8 mouse cellular contexts compared by ENCODE assay signal in genomic region chr13:98890137-98890870, GRCm38 (mm10). TPM values are rescaled to one million over a fixed set of nuclear protein-coding genes. Genes with fewer than 3 reads are reported as not detected.
DNase-seq lines count a peak whose midpoint lies in the region; ATAC-seq and TF ChIP-seq lines count a peak whose summit lies in the region.

No protein-coding gene starts in this region.

- intact Hi-C loops in gastrocnemius, postnatal 36 days (cut with DNase I): no loop called here

- H3K27me3 ChIP-seq in intestine, embryonic 15.5 days (replicated peaks): no peaks in the 10 kb centered on the region
- no peaks in the 10 kb centered on the region for H3K27me3 ChIP-seq in limb, embryonic 14.5 days (ENCODE audit: control insufficient read depth, insufficient read depth, low read length)
- H3K27me3 ChIP-seq in midbrain, embryonic 14.5 days (ENCODE audit: control insufficient read depth, insufficient read depth, low read length): no peaks in the 10 kb centered on the region

- peak; percentile 84 for ATAC-seq in intestine, embryonic 15.5 days
- peak; percentile 66 for ATAC-seq in limb, embryonic 14.5 days (ENCODE audit: low FRiP score, low read depth)
- peak; percentile 70 for ATAC-seq in midbrain, embryonic 14.5 days (ENCODE audit: low FRiP score, low TSS enrichment)

- H3K4me3 ChIP-seq in intestine, embryonic 15.5 days (replicated peaks): peak overlapping the region; percentile 84
- H3K4me3 ChIP-seq in limb, embryonic 14.5 days (replicated peaks; ENCODE audit: low read length): peak overlapping the region; percentile 76
- peak overlapping the region; percentile 78 for H3K4me3 ChIP-seq in midbrain, embryonic 14.5 days (replicated peaks; ENCODE audit: low read depth, low read length)

- H3K27ac ChIP-seq in intestine, embryonic 15.5 days: peak overlapping the region; percentile 99
- H3K27ac ChIP-seq in limb, embryonic 14.5 days (replicated peaks; ENCODE audit: low read depth, low read length): peak overlapping the region; percentile 98
- H3K27ac ChIP-seq in midbrain, embryonic 14.5 days (replicated peaks; ENCODE audit: low read depth, low read length): peak overlapping the region; percentile 89

- peaks cover 11% of the 10 kb centered on the region for H3K36me3 ChIP-seq in intestine, embryonic 15.5 days
- peaks cover 34% of the 10 kb centered on the region for H3K36me3 ChIP-seq in limb, embryonic 14.5 days (ENCODE audit: control insufficient read depth, insufficient read depth, low read length)
- H3K36me3 ChIP-seq in midbrain, embryonic 14.5 days (ENCODE audit: control insufficient read depth, insufficient read depth, low read length): peaks cover 29% of the 10 kb centered on the region

- no peaks in the 10 kb centered on the region; the same call in 1 of the 2 replicates for H3K4me1 ChIP-seq in intestine, embryonic 15.5 days (replicated peaks)
- H3K4me1 ChIP-seq in limb, embryonic 14.5 days (ENCODE audit: control insufficient read depth, insufficient read depth, low read length): peaks cover 11% of the 10 kb centered on the region
- H3K4me1 ChIP-seq in midbrain, embryonic 14.5 days (ENCODE audit: control insufficient read depth, insufficient read depth, low read length): peaks cover 27% of the 10 kb centered on the region

- no peak for TF ChIP-seq POLR2A in limb, embryonic 14.5 days (IDR thresholded peaks at IDR 0.05; ENCODE audit: borderline replicate concordance, extremely low read depth, insufficient read depth, insufficient read length)

- DNase-seq in left cerebral cortex, adult 18-20 months (ENCODE audit: low spot score in 2 of 2): peak; percentile 39 to 60
- no peak for DNase-seq in left cerebral cortex, adult 11 months (ENCODE audit: low spot score)
- peak; percentile 77 for DNase-seq in embryo, embryonic 11 days
- DNase-seq in gastrocnemius, postnatal 36 days: peak; percentile 35 to 42
- peak; percentile 66 for DNase-seq in limb, embryonic 14.5 days (ENCODE audit: low spot score)
- peak; percentile 69 for DNase-seq in midbrain, embryonic 14.5 days
- DNase-seq in spleen, adult 18-20 months: peak; percentile 43 to 55

- H3K9me3 ChIP-seq in intestine, embryonic 15.5 days: no peaks in the 10 kb centered on the region
- H3K9me3 ChIP-seq in limb, embryonic 14.5 days (ENCODE audit: control insufficient read depth, low read length): no peaks in the 10 kb centered on the region
- no peaks in the 10 kb centered on the region for H3K9me3 ChIP-seq in midbrain, embryonic 14.5 days (ENCODE audit: control insufficient read depth, low read length)

- peak overlapping the region; percentile 69 for H3K4me2 ChIP-seq in intestine, embryonic 15.5 days (replicated peaks)
- H3K4me2 ChIP-seq in limb, embryonic 14.5 days (replicated peaks; ENCODE audit: low read depth, low read length, severe bottlenecking): peak overlapping the region; percentile 82
- H3K4me2 ChIP-seq in midbrain, embryonic 14.5 days (ENCODE audit: low read length): peak overlapping the region; percentile 92

- under 1% methylated on average over 63 of the region's 71 CpGs for WGBS in intestine, embryonic 15.5 days
- WGBS in limb, embryonic 14.5 days: 2% methylated on average over 37 of the region's 71 CpGs
- under 1% methylated on average over 69 of the region's 71 CpGs for WGBS in midbrain, embryonic 14.5 days

- H3K9ac ChIP-seq in intestine, embryonic 15.5 days: peak overlapping the region; percentile 96
- H3K9ac ChIP-seq in limb, embryonic 14.5 days (ENCODE audit: low read depth, low read length, severe bottlenecking): peak overlapping the region; percentile 90
- H3K9ac ChIP-seq in midbrain, embryonic 14.5 days (replicated peaks; ENCODE audit: low read length): peak overlapping the region; percentile 82

RNA-seq across cellular contexts. Expression of gene Tnpo1, which starts 35.9 kb away (rescaled TPM):
- total RNA-seq in left cerebral cortex, adult 18-20 months (2021): 10 to 100 TPM; 63.1 to 65.1 TPM
- 10 to 100 TPM; 29.3 to 30.8 TPM for total RNA-seq in gastrocnemius, postnatal 36 days (2021)
- 60.3 and 67.6 TPM in 2 replicates for polyA plus RNA-seq in intestine, embryonic 15.5 days (2015; fragmentation: Nextera tagmentation; extraction: Ambion mirVana)
- 43.2 and 49.8 TPM in 2 replicates for polyA plus RNA-seq in limb, embryonic 14.5 days (2012; rRNA removed)
- polyA plus RNA-seq in limb, embryonic 14.5 days (2014; fragmentation: Nextera tagmentation; extraction: Ambion mirVana): 36.5 and 38.7 TPM in 2 replicates
- polyA plus RNA-seq in midbrain, embryonic 14.5 days (2014; fragmentation: Nextera tagmentation; extraction: Ambion mirVana): 56.4 and 63.5 TPM in 2 replicates
